Mouse (Mus musculus) ES-CJ7 (cell line): ENCODE measurements around the gene Hoxa9.

Experiments
- DNase-seq: peaks from one replicate; pipeline ENCODE4 v3.0.0; 2011; ENCODE audit warnings: low read depth, low spot score

The Hoxa9 gene

DNA sequence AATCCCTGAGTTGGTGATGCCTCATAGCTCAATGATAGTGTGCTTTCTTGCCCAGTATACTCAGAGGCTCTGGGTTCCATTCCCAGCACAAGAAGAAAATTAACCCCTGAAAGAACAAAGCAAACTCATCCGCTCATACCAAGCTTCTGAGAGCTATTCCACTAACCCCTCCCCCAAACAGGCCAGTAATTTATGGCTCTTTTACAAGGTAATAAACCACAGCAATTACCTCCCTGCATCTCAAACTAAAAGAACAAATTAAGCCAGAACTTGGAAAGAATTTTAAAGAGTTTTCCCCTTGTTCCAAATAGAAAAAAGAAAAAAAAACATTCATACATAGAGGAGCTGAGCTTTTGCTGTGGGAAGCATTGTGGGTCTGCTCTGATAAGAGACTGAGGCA lies 48.1 kb downstream of the Hoxa9 start:
- no peak for DNase-seq

DNA sequence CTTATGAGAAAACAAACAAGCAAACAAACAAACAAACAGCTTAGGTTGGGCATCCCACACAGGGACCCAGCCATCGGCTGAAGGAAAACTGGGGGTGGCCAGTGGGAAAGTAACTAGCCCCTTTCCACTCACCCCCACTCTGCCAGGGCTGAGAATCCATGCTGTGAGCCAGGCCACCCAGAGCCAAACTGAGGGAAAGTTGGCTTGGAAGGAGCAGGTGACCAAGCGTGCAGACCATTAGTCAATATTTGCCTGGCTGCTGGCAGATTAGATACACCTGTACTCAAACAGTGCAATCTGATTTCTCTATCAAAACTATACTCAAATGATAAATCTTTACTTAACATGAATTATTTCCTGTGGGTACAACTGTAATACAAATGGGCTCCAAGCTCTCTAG lies 48.9 kb downstream of the Hoxa9 start:
- no peak for DNase-seq

- peak; percentile 73 for DNase-seq
Measured at GRCm38 (mm10) chr6:52180726-52181125, 50.2 kb downstream of the Hoxa9 start.

- DNase-seq = no peak
Measured at GRCm38 (mm10) chr6:52180213-52180710, 50.6 kb downstream of the Hoxa9 start.

DNA sequence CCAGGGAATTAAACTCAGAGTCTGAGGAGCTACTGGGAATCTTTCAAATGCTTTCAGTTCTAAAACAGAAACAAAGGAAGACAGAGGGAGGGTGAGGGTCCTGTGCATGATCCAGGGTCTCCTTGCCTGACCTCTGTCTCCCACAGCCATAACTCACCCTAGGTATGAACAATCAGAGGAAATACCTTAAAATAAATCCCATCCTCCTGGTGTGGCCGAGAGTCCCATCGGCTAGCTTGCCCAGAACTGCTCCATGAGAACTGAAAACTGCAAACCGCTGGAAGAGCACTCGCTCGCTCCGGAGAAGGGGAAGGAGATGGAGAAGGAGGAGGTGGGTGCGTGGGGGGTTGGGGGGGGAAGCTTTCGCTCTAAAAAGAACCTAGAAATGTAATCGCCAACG lies 51.2 kb downstream of the Hoxa9 start:
- no peak for DNase-seq

GRCm38 (mm10) chr6:52178918-52179665 lies 51.8 kb downstream of the Hoxa9 start:
- no peak for DNase-seq

GRCm38 (mm10) chr6:52177806-52178205 lies 53.1 kb downstream of the Hoxa9 start:
- DNase-seq = no peak

- peak; percentile 79 for DNase-seq
Measured at GRCm38 (mm10) chr6:52177061-52177735, 53.7 kb downstream of the Hoxa9 start, which contains the start of gene 5730596B20Rik. Gene 5730596B20Rik, plus strand, starts transcription at chr6:52177498.

- DNase-seq = no peak
Measured at GRCm38 (mm10) chr6:52176391-52176790, 54.5 kb downstream of the Hoxa9 start.

- peak; percentile 70 for DNase-seq
Measured at GRCm38 (mm10) chr6:52175864-52176263, 55.0 kb downstream of the Hoxa9 start.

DNA sequence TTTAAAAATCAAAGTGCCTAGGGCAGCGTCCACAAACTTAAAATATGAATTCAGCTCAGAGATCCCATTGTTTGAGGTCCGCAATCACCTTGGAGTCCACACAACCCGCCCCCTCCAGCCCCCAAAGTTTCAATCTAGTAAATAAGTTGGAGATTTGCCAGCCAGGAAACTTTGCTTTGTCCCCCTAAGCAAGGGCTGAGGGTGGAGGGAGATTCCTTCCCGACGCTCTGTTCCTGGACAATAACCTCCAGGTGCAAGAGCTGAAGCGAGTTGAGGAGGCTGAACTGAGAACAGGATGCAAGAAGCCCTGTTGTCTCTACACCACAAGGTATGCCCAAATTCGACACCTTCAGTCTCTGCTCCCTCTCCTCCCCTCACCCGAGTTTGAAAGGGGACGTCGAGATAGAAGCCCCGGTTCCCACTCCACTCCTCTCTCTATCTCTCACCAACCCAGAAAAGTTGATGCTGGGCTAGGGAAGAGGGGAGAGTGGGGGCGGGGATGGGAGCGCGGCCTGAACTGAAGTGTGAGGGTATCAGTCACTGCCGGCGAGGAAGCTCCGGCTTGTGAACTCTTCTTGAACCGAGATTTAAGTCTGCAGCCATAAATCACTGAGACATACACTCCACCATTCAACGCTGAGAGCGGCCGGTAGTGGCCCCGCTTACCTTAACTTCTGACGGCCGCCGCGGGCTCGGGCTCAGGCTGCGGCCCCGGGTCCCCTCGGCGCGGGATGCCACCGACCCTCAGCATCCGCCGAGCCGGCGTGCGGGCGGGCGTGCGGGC lies 55.7 kb downstream of the Hoxa9 start:
- DNase-seq = peak; percentile 89

DNA sequence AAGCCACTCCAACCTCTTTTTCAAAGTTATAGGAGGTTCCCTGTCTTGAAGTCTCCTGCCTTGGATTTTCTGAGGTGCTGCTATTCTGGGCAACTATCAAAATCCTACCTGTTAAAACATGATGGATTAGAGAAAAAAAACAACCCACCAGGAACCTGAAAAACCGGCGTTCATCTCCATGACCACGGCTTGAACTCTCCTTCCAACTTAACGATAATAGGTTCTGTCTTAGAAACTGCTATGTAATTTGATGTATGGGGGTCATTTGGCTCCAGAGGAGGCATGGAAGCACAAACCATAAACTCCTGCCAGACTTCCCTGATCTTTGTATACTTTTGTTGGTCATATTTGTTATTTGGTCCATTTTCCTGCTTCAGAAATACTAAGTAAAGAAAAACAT lies 57.2 kb downstream of the Hoxa9 start:
- DNase-seq = no peak
